Mouse (Mus musculus): ENCODE data around the gene Prr14l.
"Not testable (repeated sequence)": the region's sequence is repeated elsewhere in the genome, so short reads cannot be mapped to it uniquely, and the experiment has no call there.

Gene Prr14l

GRCm38 (mm10) chr5:32786454-32786853 lies 67.6 kb downstream of the Prr14l start:
- CTCF ChIA-PET, result interaction anchor here (0.7 kb wide), 1 partner anchor 48 kb away, joined by 3 read pairs; no protein-coding TSS in a partner anchor

DNA sequence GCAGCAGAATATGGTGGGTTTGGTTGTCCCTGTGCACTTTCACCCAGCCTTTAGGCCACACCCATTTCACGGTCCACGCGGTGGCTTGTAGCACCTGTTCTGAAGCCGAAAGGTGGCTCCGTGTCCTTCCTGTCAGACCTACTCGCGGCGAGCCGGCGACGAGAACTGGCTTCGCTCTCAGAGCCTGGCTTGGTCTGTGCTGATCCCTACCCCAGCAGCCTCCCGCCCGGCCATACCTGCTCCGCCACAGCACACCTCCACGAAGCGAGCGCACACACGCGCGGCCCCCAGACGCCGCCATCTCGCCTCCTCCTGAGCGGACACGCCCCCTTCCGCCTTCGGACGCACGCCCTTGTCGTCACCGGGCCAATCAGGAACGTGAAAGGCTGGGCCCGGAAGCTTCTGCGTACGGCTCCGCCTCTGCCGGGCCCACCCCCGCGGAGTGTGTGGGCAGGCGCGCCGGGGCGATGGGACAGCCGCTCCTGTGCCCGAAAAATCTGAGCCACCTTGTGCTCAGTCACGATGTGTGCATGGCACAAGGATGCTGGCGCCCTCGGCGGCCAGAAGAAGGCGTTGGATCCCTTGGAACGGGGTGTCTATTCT lies 68.6 kb downstream of the Prr14l start, which contains the start of gene Pisd:
TSS of gene Pisd (minus strand) at position 334 of the 603 bp plus-strand sequence.
- CTCF ChIA-PET, result interaction anchor here (0.7 kb wide), 1 partner anchor 22 kb away, joined by 3 read pairs; no protein-coding TSS in a partner anchor

- CTCF ChIA-PET, result interaction anchor here (0.7 kb wide), 1 partner anchor 23 kb away, joined by 3 read pairs; no protein-coding TSS in a partner anchor
Measured at GRCm38 (mm10) chr5:32784726-32785125, 69.3 kb downstream of the Prr14l start.

GRCm38 (mm10) chr5:32781596-32781995 lies 72.5 kb downstream of the Prr14l start:
- CTCF ChIA-PET, result no interaction called here

DNA sequence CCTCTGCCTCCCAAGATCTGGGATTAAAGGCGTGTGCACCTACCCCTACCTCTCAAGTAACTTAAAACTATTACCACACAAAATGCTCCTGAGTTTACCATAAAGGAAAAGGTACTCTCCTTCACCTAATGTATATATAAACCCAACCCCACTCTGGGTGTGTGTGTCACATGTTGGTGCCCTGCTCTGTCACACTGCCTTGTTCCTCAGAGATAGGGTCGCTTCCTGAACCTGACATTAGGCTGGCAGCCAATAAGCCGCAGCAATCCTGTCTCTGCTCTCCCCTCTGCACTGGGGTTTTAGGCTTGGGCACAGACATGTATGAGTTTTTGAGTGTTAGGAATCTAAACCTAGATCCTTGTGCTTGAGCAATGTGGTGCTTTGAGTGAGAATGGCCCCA lies 75.9 kb downstream of the Prr14l start:
- CTCF ChIA-PET, result interaction anchor here (0.5 kb wide), 1 partner anchor 141 kb away, joined by 4 read pairs; no protein-coding TSS in a partner anchor

- CTCF ChIA-PET, result no interaction called here
Measured at GRCm38 (mm10) chr5:32772361-32772760, 81.7 kb downstream of the Prr14l start.

DNA sequence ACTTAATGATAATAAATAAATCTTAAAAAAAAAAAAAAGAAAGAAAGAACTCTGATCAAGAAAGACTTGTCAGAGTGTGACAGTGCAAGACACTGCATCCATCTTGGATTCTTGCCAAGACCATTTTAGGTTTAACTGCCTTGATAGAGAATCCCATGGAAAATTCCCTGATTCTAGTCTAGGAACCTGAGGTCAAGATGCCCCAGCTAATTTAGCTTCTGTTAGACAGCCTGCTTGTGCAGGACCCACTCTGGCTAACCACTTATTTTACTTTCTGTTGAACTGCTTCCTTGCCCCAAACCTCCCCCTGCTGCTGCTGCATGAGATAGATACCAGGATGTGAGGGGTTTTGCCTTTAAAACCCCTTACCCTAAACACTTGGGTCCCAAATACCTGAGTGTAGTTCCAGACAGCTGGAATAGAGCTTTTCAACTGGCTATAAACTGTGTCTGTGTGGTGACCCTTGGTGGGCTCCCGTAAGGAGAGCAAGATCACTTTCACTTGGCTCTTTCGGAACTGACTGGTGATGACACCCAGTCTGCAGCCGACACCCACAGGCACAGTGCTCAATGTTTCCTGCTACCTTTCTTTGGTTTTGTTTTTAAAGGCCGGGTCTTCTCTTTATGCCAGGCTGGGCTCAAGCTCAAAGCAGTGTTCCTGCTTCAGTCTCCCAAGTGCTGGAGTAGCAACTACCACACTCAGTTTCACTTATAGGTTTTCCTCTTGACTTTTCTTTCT lies 86.3 kb downstream of the Prr14l start:
- CTCF ChIA-PET, result no interaction called here

DNA sequence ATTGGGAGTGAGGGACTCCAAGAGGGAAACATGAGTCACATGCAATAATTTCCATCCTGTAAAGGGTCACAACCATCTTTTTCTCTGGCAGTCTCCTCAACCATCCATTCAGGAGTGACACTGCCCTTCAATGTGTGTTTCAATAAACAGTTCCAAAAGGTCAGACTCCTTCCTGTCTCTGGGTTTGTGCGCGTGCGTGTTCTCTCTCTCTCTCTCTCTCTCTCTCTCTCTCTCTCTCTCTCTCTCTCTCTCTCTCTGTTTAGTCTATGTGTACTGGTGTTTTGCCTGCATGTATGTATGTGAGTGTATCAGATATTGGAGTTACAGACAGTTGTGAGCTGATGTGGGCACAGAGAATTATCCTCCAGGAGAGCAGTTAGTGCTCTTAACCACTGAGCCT lies 87.1 kb downstream of the Prr14l start:
- CTCF ChIA-PET, result no interaction called here

DNA sequence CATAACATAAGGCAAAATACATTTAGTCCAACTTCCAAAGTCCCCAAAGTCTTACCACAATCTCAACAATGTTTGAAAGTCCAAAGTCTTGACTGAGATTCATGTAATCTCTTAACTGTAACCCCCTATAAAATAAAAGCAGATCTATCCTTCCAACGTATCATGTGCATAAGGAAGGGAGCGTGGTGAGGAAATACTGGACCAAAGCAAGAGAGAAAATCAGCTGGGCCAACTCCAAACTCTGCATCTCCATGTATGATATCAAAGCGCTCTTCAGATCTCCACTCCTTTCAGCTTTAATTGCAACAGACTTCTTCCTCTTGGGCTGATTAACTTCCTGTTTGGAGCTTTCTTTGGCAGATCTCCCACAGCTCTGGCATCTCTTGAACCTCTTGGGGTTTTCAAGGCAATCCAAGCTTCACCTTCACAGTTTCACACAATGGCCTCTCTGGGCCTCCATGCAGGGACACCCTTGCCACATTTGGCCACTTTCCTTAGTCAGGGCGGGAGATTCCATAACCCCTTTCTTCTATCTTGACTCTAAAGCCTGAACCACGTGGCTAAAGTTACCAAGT lies 92.4 kb downstream of the Prr14l start:
- CTCF ChIA-PET, result no interaction called here

DNA sequence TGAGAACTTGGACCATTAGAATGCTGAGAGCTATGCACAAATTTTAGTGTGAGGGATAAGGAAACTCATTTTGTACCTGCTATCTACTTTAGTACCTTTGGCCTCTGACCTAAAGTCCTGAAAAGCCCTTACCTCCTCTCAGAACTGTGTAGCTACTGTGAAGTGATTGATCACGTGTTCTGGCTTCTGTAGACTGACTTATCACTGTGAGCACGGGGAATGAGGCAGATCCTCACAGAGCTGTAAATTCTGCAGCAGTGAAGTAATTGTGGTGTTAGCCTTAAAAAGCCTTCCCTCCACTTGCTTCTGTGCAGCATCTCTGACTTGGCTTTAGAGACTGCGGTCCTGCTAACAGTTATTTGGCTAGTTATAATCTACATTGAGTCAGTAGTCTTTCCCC lies 93.3 kb downstream of the Prr14l start:
- CTCF ChIA-PET, result interaction anchor here (0.6 kb wide), 1 partner anchor 1847 kb away, joined by 3 read pairs; no protein-coding TSS in a partner anchor

DNA sequence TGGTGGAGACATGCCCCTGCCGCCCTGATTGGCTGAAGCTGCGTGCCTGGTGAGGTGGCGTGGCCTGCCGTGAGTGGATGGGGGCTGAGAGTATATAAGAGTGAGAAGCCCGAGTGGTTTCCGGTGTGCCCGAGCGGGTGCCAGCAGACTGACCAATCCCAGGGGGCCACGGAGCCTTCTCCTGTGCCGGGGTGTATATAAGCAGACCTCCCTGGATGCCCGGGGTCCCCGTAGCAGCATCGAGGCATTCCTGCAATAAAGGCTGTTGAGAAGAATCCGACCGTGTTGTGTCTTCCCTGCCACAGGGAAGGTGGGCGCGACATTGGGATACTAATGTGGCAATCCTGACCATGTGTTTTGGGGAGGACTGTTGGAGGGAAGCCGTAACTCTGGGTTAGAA lies 93.7 kb downstream of the Prr14l start:
- CTCF ChIA-PET, result not testable (repeated sequence)

- CTCF ChIA-PET, result no interaction called here
Measured at GRCm38 (mm10) chr5:32759662-32760061, 94.4 kb downstream of the Prr14l start.

DNA sequence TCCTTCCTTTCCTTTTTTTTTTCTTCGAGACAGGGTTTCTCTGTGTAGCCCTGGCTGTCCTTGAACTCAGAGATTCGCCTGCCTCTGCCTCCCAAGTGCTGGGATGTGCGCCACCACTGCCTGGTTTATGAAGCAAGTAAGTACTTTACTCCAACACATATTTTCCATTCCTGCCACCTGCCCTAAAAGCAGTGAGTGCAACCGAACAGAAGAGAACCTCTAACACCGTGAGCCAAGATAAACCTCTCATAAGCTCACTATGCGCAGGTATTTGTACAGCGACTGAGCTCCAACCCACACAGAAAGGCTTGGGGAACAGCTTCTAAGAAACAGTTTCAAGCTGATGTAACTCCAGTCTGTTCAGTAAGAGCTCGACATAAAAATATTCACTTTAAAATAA lies 97.9 kb downstream of the Prr14l start:
- CTCF ChIA-PET, result no interaction called here

- CTCF ChIA-PET, result no interaction called here
Measured at GRCm38 (mm10) chr5:32751736-32752135, 102.3 kb downstream of the Prr14l start.

GRCm38 (mm10) chr5:32748936-32749335 lies 105.1 kb downstream of the Prr14l start:
- CTCF ChIA-PET, result no interaction called here

GRCm38 (mm10) chr5:32747650-32748375 lies 106.2 kb downstream of the Prr14l start:
- CTCF ChIA-PET, result interaction anchor here (0.6 kb wide), 1 partner anchor 203 kb away, joined by 3 read pairs; no protein-coding TSS in a partner anchor

- CTCF ChIA-PET, result interaction anchor here (0.5 to 1.1 kb wide), 2 partner anchors 106 to 189 kb away, joined by 3 read pairs; no protein-coding TSS in a partner anchor
Measured at GRCm38 (mm10) chr5:32745705-32746655, 108.1 kb downstream of the Prr14l start.

DNA sequence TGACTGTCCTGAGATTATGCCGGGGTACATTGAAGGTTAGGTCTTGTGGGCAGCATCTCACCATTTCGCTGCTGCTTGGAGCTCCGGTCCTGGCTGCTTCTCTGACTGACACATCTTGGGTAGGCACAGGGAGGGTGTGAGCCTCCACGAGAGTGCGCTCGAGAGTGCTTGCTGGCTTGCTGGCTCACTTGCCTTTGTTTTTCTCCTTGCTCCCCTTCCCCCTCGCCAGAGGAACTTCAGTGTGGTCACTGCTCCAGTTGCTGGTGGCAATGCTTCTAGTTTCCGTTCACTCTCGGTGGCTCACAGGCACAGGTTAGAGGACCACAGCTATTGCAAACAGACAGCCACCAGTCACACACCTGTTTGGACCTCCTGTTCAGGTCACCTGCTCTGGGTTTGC lies 111.9 kb downstream of the Prr14l start:
- CTCF ChIA-PET, result no interaction called here

- CTCF ChIA-PET, result not testable (repeated sequence)
Measured at GRCm38 (mm10) chr5:32741377-32741776, 112.7 kb downstream of the Prr14l start.

GRCm38 (mm10) chr5:32740850-32741249 lies 113.2 kb downstream of the Prr14l start:
- CTCF ChIA-PET, result not testable (repeated sequence)

- CTCF ChIA-PET, result no interaction called here
Measured at GRCm38 (mm10) chr5:32740138-32740537, 113.9 kb downstream of the Prr14l start.

Measured in spleen, embryonic (tissue).